Comparison of ENCODE assay signal across 10 mouse cellular contexts in the genomic region with DNA sequence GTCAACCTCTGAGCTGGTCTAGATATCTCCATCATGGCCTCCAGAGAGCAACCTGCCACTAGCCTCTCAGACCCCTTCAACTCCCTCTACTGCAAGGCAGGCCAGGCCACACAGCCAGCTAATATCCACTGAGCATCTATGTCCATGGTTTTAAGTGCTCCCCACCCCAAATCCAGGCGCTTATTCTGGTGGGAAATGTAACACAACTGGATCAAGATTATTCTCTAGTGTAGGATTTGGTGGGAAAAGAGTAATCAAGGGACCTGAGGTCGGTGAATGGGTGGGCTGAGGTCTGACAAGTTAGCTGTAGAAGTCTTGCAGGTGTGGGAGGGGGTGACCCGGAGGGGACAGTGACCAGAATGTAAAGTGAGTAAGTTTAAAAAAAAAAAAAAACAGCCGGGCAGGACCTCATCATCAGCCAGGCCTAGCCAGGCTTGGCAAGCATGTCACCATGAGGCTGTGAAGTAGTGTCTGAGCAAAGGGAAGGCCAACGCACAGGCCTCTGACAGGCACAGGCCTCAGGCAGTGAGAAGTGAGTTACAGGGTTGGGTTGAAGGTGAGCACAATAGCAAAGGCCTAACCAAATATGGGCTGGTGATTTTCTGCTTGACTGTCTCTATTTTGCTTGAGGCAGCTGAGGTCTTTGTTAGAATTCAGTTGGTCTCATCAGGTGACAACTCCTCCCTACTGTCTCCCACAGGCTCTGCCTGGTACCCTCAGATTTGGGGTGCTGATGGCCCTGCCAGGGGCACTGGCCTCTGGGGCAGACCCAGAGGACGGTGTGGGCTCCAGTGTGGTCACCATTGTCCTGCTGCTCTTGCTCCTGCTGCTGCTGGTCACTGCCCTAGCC. TPM values are rescaled to one million over a fixed set of nuclear protein-coding genes. Genes with fewer than 3 reads are reported as not detected.
A peak's percentile ranks its signal among the peaks of the same experiment; 100 is the strongest.
DNase-seq lines count a peak whose midpoint lies in the region; ATAC-seq and TF ChIP-seq lines count a peak whose summit lies in the region.
"Had no signal": no experiment of that assay in that cellular context is flagged by ENCODE, and none has a peak within 500 bp of the region (broad histone marks: within the 10 kb centered on the region; RNA-seq: fewer than 3 reads in every experiment).

No protein-coding gene starts in this region.

- no peak for TF ChIP-seq EP300 in MEL (IDR thresholded peaks at IDR 0.05; ENCODE audit: low read depth in 1 of 2, low read length in 2 of 2)
- TF ChIP-seq EP300 in liver, postnatal 0 days (IDR thresholded peaks at IDR 0.05; ENCODE audit: low read depth): no peak

- peaks cover 12% of the 10 kb centered on the region; the same call in 1 of the 2 replicates for H3K4me1 ChIP-seq in liver, embryonic 11.5 days (replicated peaks; ENCODE audit: control insufficient read depth, insufficient read depth, low read length)
- H3K4me1 ChIP-seq in MEL (ENCODE audit: control insufficient read depth in 1 of 2, insufficient read depth in 2 of 2, low read length in 2 of 2): peaks cover 4 to 8% of the 10 kb centered on the region in 2 experiments; a peak in 3 of 4 replicates
- peaks cover 10% of the 10 kb centered on the region for H3K4me1 ChIP-seq in liver, postnatal 0 days (ENCODE audit: insufficient read depth)
- H3K4me1 ChIP-seq: intestine, embryonic 15.5 days had no signal

- TF ChIP-seq RAD21 in MEL (IDR thresholded peaks at IDR 0.05; ENCODE audit: low read depth, low read length): no peak

- ATAC-seq in liver, embryonic 11.5 days (replicated peaks; ENCODE audit: low FRiP score): no peak
- no peak for ATAC-seq in liver, postnatal 0 days
- ATAC-seq: intestine, embryonic 15.5 days had no signal

- peak overlapping the region; percentile 54 for H3K9ac ChIP-seq in liver, embryonic 11.5 days (ENCODE audit: low read depth, low read length)
- peak overlapping the region; percentile 75 for H3K9ac ChIP-seq in MEL (ENCODE audit: control insufficient read depth, low read depth, low read length, poor library complexity, severe bottlenecking)
- peak overlapping the region; percentile 55; the same call in 1 of the 2 replicates for H3K9ac ChIP-seq in liver, postnatal 0 days (replicated peaks)
- H3K9ac ChIP-seq: intestine, embryonic 15.5 days had no signal

- no peaks in the 10 kb centered on the region for H3K27me3 ChIP-seq in liver, embryonic 11.5 days (replicated peaks; ENCODE audit: control insufficient read depth, insufficient read depth, low read length)
- H3K27me3 ChIP-seq in MEL (ENCODE audit: control insufficient read depth in 1 of 2, insufficient read depth in 2 of 2, low read length in 2 of 2): no peaks in the 10 kb centered on the region
- no peaks in the 10 kb centered on the region for H3K27me3 ChIP-seq in liver, postnatal 0 days (ENCODE audit: insufficient read depth, low read length)
- H3K27me3 ChIP-seq: intestine, embryonic 15.5 days had no signal

- H3K79me2 ChIP-seq in MEL (ENCODE audit: control insufficient read depth, insufficient read depth, low read length, poor library complexity): peaks cover 6% of the 10 kb centered on the region

- intact Hi-C loops in left cerebral cortex, postnatal 25 days (cut with DNase I): no loop called here

- H3K4me3 ChIP-seq in liver, embryonic 11.5 days (ENCODE audit: low read depth, low read length): peak overlapping the region; percentile 34
- H3K4me3 ChIP-seq in MEL (ENCODE audit: control insufficient read depth in 1 of 2, insufficient read depth in 1 of 2, low read depth in 2 of 2, low read length in 2 of 2): peak overlapping the region; percentile 59 to 62
- H3K4me3 ChIP-seq in liver, postnatal 0 days (ENCODE audit: low read depth, low read length): peak overlapping the region; percentile 41
- H3K4me3 ChIP-seq: intestine, embryonic 15.5 days had no signal

- 65% methylated on average over 6 of the region's 6 CpGs for WGBS in liver, embryonic 11.5 days
- WGBS in liver, postnatal 0 days (ENCODE audit: insufficient replicate concordance): 47% methylated on average over 6 of the region's 6 CpGs

- no peak for TF ChIP-seq CTCF in MEL (IDR thresholded peaks at IDR 0.05 in 2 of 3, conservative IDR thresholded peaks at IDR 0.05 in 1 of 3; ENCODE audit: control insufficient read depth in 1 of 3, insufficient read depth in 1 of 3, low read depth in 2 of 3, low read length in 3 of 3, poor library complexity in 1 of 3, severe bottlenecking in 1 of 3)
- no peak for TF ChIP-seq CTCF in liver, postnatal 0 days (IDR thresholded peaks at IDR 0.05; ENCODE audit: low read depth)

- H3K4me2 ChIP-seq in liver, embryonic 11.5 days: peak overlapping the region; percentile 55
- peak overlapping the region; percentile 45 for H3K4me2 ChIP-seq in liver, postnatal 0 days (ENCODE audit: low read depth, low read length)
- H3K4me2 ChIP-seq: intestine, embryonic 15.5 days had no signal

- peak overlapping the region; percentile 39; the same call in 1 of the 2 replicates for H3K27ac ChIP-seq in liver, embryonic 11.5 days (ENCODE audit: low read depth, low read length)
- peak overlapping the region; percentile 55 for H3K27ac ChIP-seq in MEL (ENCODE audit: control insufficient read depth, low read depth, low read length)
- H3K27ac ChIP-seq in liver, postnatal 0 days (ENCODE audit: low read depth): peak overlapping the region; percentile 67
- H3K27ac ChIP-seq: intestine, embryonic 15.5 days had no signal

- peak in 1 of 2 experiments; percentile 8; a peak in 1 of 4 replicates for TF ChIP-seq POLR2A in MEL (IDR thresholded peaks at IDR 0.05; ENCODE audit: control insufficient read depth in 1 of 2, insufficient read depth in 1 of 2, low read depth in 1 of 2, low read length in 2 of 2, poor library complexity in 1 of 2)

- peaks cover 32% of the 10 kb centered on the region for H3K36me3 ChIP-seq in liver, embryonic 11.5 days (ENCODE audit: control insufficient read depth, insufficient read depth, low read length)
- peaks cover 1 to 2% of the 10 kb centered on the region in 2 experiments; a peak in 3 of 4 replicates for H3K36me3 ChIP-seq in MEL (ENCODE audit: control insufficient read depth in 1 of 2, insufficient read depth in 2 of 2, low read length in 2 of 2)
- H3K36me3 ChIP-seq in liver, postnatal 0 days (replicated peaks; ENCODE audit: insufficient read depth, low read length): peaks cover 57% of the 10 kb centered on the region

- DNase-seq in cerebellum, adult 9-11 months: peak; percentile 36
- no peak for DNase-seq in cerebellum, postnatal 36 days
- DNase-seq in liver, embryonic 11.5 days (ENCODE audit: low spot score): no peak
- DNase-seq in liver (no peak), MEL (ENCODE audit: low read depth, low spot score) (no peak)
- no peak for DNase-seq in liver, postnatal 0 days
- no peak for DNase-seq in embryo, embryonic 11 days
- DNase-seq in left cerebral cortex, postnatal 25 days (ENCODE audit: low spot score in 2 of 2): no peak

- H3K9me3 ChIP-seq in liver, embryonic 11.5 days (ENCODE audit: control insufficient read depth, low read length): no peaks in the 10 kb centered on the region
- H3K9me3 ChIP-seq in MEL (replicated peaks; ENCODE audit: insufficient read depth, low read length): no peaks in the 10 kb centered on the region
- no peaks in the 10 kb centered on the region for H3K9me3 ChIP-seq in liver, postnatal 0 days (ENCODE audit: low read length)
- H3K9me3 ChIP-seq: intestine, embryonic 15.5 days had no signal

TF ChIP-seq in MEL, 35 proteins besides CTCF, POLR2A, EP300 and RAD21 (continues in another document):
- TF ChIP-seq MAZ (IDR thresholded peaks at IDR 0.05; ENCODE audit: low read depth, low read length): 0 out of 2 replicates have a peak, but pooled peaks have one; percentile 9
- 0 out of 2 replicates have a peak, but pooled peaks have one; percentile 53 for TF ChIP-seq CHD1 (IDR thresholded peaks at IDR 0.05; ENCODE audit: low read depth, low read length)
- TF ChIP-seq ZKSCAN1 (IDR thresholded peaks at IDR 0.05; ENCODE audit: low read depth, low read length): no peak

RNA-seq across cellular contexts. Expression of a gene that starts 2.0 kb away (rescaled TPM):
- polyA plus RNA-seq in liver, embryonic 11.5 days (2014; fragmentation: Nextera tagmentation; extraction: Ambion mirVana): 38.7 and 41.1 TPM in 2 replicates
- total RNA-seq in MEL (2012; rRNA removed): 75.7 and 80.3 TPM in 2 replicates
- polyA plus RNA-seq in MEL (2012; ENCODE audit: insufficient read depth in 1 of 2, insufficient read length in 2 of 2, low read depth in 1 of 2, low replicate concordance in 2 of 2, missing spikeins in 1 of 2): 10 to 100 TPM in 1 of 2 experiments, not detected in 1; 67.9 TPM
- polyA plus RNA-seq in liver, postnatal 0 days (2015; fragmentation: Nextera tagmentation; extraction: Ambion mirVana): 35.7 and 35.8 TPM in 2 replicates
- total RNA-seq in left cerebral cortex, postnatal 25 days (2021): 1 to 10 TPM; 1.1 to 2.0 TPM

RNA-seq across cellular contexts. Expression of a gene that starts 7.0 kb away (rescaled TPM):
- 126 and 132 TPM in 2 replicates for polyA plus RNA-seq in liver, embryonic 11.5 days (2014; fragmentation: Nextera tagmentation; extraction: Ambion mirVana)
- 54.1 and 55.5 TPM in 2 replicates for total RNA-seq in MEL (2012; rRNA removed)
- polyA plus RNA-seq in MEL (2012; ENCODE audit: insufficient read depth in 1 of 2, insufficient read length in 2 of 2, low read depth in 1 of 2, low replicate concordance in 2 of 2, missing spikeins in 1 of 2): 100 to 1,000 TPM in 1 of 2 experiments, not detected in 1; 111 TPM
- 63.0 and 64.4 TPM in 2 replicates for polyA plus RNA-seq in liver, postnatal 0 days (2015; fragmentation: Nextera tagmentation; extraction: Ambion mirVana)
- total RNA-seq in left cerebral cortex, postnatal 25 days (2021): 10 to 100 TPM; 75.6 to 82.8 TPM

RNA-seq across cellular contexts. Expression of a gene that starts 7.7 kb away (rescaled TPM):
- 41.0 and 53.5 TPM in 2 replicates for polyA plus RNA-seq in liver, embryonic 11.5 days (2014; fragmentation: Nextera tagmentation; extraction: Ambion mirVana)
- total RNA-seq in MEL (2012; rRNA removed): 7.4 and 8.7 TPM in 2 replicates
- 10 to 100 TPM in 1 of 2 experiments, not detected in 1; 19.8 TPM for polyA plus RNA-seq in MEL (2012; ENCODE audit: insufficient read depth in 1 of 2, insufficient read length in 2 of 2, low read depth in 1 of 2, low replicate concordance in 2 of 2, missing spikeins in 1 of 2)
- polyA plus RNA-seq in liver, postnatal 0 days (2015; fragmentation: Nextera tagmentation; extraction: Ambion mirVana): 22.1 and 23.0 TPM in 2 replicates
- 10 to 100 TPM; 28.5 to 32.0 TPM for total RNA-seq in left cerebral cortex, postnatal 25 days (2021)

RNA-seq across cellular contexts. Expression of a gene that starts 11.6 kb away (rescaled TPM):
- 0.21 TPM in 1 of 2 replicates, not detected in the other for polyA plus RNA-seq in liver, embryonic 11.5 days (2014; fragmentation: Nextera tagmentation; extraction: Ambion mirVana)
- 0.08 and 0.13 TPM in 2 replicates for total RNA-seq in MEL (2012; rRNA removed)
- under 1 TPM in 1 of 2 experiments, not detected in 1; 0.24 TPM for polyA plus RNA-seq in MEL (2012; ENCODE audit: insufficient read depth in 1 of 2, insufficient read length in 2 of 2, low read depth in 1 of 2, low replicate concordance in 2 of 2, missing spikeins in 1 of 2)
- polyA plus RNA-seq in liver, postnatal 0 days (2015; fragmentation: Nextera tagmentation; extraction: Ambion mirVana): 0.11 and 0.15 TPM in 2 replicates
- total RNA-seq in left cerebral cortex, postnatal 25 days (2021): not detected
- polyA plus RNA-seq: limb, embryonic 11.5 days had no signal

RNA-seq across cellular contexts. Expression of a gene that starts 15.9 kb away (rescaled TPM):
- polyA plus RNA-seq in liver, embryonic 11.5 days (2014; fragmentation: Nextera tagmentation; extraction: Ambion mirVana): not detected in 2 replicates
- total RNA-seq in MEL (2012; rRNA removed): not detected in 2 replicates
- polyA plus RNA-seq in MEL (2012; ENCODE audit: insufficient read depth in 1 of 2, insufficient read length in 2 of 2, low read depth in 1 of 2, low replicate concordance in 2 of 2, missing spikeins in 1 of 2): under 1 TPM in 1 of 2 experiments, not detected in 1; 0.03 TPM
- polyA plus RNA-seq in liver, postnatal 0 days (2015; fragmentation: Nextera tagmentation; extraction: Ambion mirVana): not detected in 2 replicates
- not detected for total RNA-seq in left cerebral cortex, postnatal 25 days (2021)
- polyA plus RNA-seq: intestine, embryonic 15.5 days; limb, embryonic 11.5 days had no signal
